Mouse (Mus musculus): ENCODE measurements around the gene Dusp10. TPM values are rescaled to one million over a fixed set of nuclear protein-coding genes. Genes with fewer than 3 reads are reported as not detected.

Dusp10 gene
- total and polyA plus RNA-seq, 2 experiments from 2014 or later = 6.3 to 11.7 TPM

GRCm38 (mm10) chr1:184084961-184085360, 71.9 kb downstream of the Dusp10 start:
- H3K4me1 ChIP-seq (ENCODE audit: insufficient read depth, low read length) = no peaks in the 10 kb centered on the region
- no peak for TF ChIP-seq CTCF (IDR thresholded peaks at IDR 0.05; ENCODE audit: low read depth)
- no peak overlapping the region for H3K4me2 ChIP-seq (ENCODE audit: low read depth, low read length)
- no peak overlapping the region for H3K4me3 ChIP-seq (ENCODE audit: low read length)
- H3K27ac ChIP-seq = no peak overlapping the region
- H3K36me3 ChIP-seq (ENCODE audit: insufficient read depth, low read length) = no peaks in the 10 kb centered on the region
- no peaks in the 10 kb centered on the region for H3K27me3 ChIP-seq (ENCODE audit: insufficient read depth, low read length)
- no peak for ATAC-seq
- H3K9me3 ChIP-seq (ENCODE audit: low read length) = no peaks in the 10 kb centered on the region
- H3K9ac ChIP-seq (replicated peaks; ENCODE audit: low read length) = no peak overlapping the region
- WGBS = 86% methylated on average over 3 of the region's 3 CpGs
- DNase-seq (ENCODE audit: low spot score) = no peak

DNA sequence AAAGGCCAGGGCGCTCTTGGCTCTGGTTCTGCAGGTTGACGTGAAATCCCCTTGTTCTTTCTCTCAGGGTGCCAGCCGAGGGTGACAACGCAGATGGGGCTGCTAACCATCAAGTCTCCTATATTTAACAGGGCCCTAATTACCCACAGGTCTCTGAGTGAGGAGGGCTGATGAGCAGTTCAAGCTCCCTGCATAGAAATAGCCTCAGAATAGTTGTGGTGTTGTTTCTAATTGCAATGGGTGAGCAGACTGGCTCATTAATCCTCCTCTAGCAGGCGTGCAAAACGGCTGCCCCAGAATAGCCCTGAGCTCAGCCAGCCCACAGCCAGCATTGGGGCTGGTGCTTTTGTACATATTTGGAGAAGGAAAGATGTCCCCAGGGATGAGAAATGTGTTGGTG, 77.4 kb downstream of the Dusp10 start:
- Histone ChIP-seq H3K27ac (no peak overlapping the region), H3K4me2 (ENCODE audit: low read depth, low read length) (no peak overlapping the region), H3K4me1 (ENCODE audit: insufficient read depth, low read length) (no peaks in the 10 kb centered on the region), H3K27me3 (ENCODE audit: insufficient read depth, low read length) (no peaks in the 10 kb centered on the region), H3K36me3 (ENCODE audit: insufficient read depth, low read length) (no peaks in the 10 kb centered on the region), H3K9ac (replicated peaks; ENCODE audit: low read length) (no peak overlapping the region), H3K4me3 (ENCODE audit: low read length) (no peak overlapping the region), H3K9me3 (ENCODE audit: low read length) (no peaks in the 10 kb centered on the region)
- no peak for TF ChIP-seq CTCF (IDR thresholded peaks at IDR 0.05; ENCODE audit: low read depth)
- no peak for ATAC-seq
- WGBS = 58% methylated on average over 6 of the region's 6 CpGs
- DNase-seq (ENCODE audit: low spot score) = no peak

GRCm38 (mm10) chr1:184094914-184095313, 81.8 kb downstream of the Dusp10 start:
- no peaks in the 10 kb centered on the region for H3K27me3 ChIP-seq (ENCODE audit: insufficient read depth, low read length)
- no peaks in the 10 kb centered on the region for H3K9me3 ChIP-seq (ENCODE audit: low read length)
- H3K27ac ChIP-seq = no peak overlapping the region
- no peaks in the 10 kb centered on the region for H3K4me1 ChIP-seq (ENCODE audit: insufficient read depth, low read length)
- no peak for ATAC-seq
- DNase-seq (ENCODE audit: low spot score) = no peak
- no peak overlapping the region for H3K9ac ChIP-seq (replicated peaks; ENCODE audit: low read length)
- no peak for TF ChIP-seq CTCF (IDR thresholded peaks at IDR 0.05; ENCODE audit: low read depth)
- H3K4me3 ChIP-seq (ENCODE audit: low read length) = no peak overlapping the region
- 50% methylated on average over 3 of the region's 3 CpGs for WGBS
- H3K4me2 ChIP-seq (ENCODE audit: low read depth, low read length) = no peak overlapping the region
- H3K36me3 ChIP-seq (ENCODE audit: insufficient read depth, low read length) = no peaks in the 10 kb centered on the region

GRCm38 (mm10) chr1:184100414-184100813, 87.3 kb downstream of the Dusp10 start:
- WGBS = 91% methylated on average over 5 of the region's 5 CpGs
- no peaks in the 10 kb centered on the region for H3K9me3 ChIP-seq (ENCODE audit: low read length)
- no peak for TF ChIP-seq CTCF (IDR thresholded peaks at IDR 0.05; ENCODE audit: low read depth)
- H3K4me2 ChIP-seq (ENCODE audit: low read depth, low read length) = no peak overlapping the region
- H3K27ac ChIP-seq = no peak overlapping the region
- H3K9ac ChIP-seq (replicated peaks; ENCODE audit: low read length) = no peak overlapping the region
- no peak for ATAC-seq
- no peaks in the 10 kb centered on the region for H3K36me3 ChIP-seq (ENCODE audit: insufficient read depth, low read length)
- H3K27me3 ChIP-seq (ENCODE audit: insufficient read depth, low read length) = no peaks in the 10 kb centered on the region
- no peak overlapping the region for H3K4me3 ChIP-seq (ENCODE audit: low read length)
- H3K4me1 ChIP-seq (ENCODE audit: insufficient read depth, low read length) = no peaks in the 10 kb centered on the region
- DNase-seq (ENCODE audit: low spot score) = no peak

DNA sequence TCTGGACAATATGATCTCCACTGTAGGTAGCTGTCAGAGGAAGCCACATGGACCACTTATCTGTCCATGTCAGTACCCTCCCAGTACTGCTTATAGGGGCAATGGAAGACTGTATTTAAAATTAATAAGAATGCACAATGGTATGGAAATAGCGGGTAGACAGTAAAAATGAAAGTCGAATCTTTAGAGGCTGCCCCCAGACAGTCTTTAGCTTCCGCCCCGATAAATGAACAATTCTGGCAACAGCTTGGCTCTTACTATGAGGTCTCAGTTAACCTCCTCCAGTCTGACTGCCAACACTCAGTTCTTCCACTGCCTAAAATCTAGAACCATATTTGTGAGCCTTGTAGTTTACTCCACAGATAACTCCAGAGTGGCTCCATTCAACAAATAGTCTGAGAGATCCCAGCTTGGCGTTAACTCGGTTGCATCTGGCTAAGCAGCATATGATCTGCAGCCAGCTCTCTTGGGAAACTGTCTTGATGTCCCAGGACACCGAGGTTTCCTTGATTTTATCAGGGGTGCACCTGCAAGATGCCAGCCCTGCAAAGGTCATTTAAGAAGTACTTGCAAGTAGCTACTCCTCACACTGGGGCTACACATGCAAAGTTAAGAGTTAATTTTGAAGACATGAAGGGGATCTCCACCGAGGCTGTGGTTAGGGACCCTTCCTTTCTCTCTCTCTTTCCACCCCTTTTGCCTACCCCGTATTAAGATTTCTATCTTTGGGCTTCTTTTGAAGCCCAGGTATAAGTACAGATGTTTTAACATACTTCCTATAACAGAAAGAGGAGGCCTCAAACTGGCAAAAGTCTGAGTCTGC, 88.0 kb downstream of the Dusp10 start:
- no peaks in the 10 kb centered on the region for H3K9me3 ChIP-seq (ENCODE audit: low read length)
- no peak overlapping the region for H3K4me3 ChIP-seq (ENCODE audit: low read length)
- no peaks in the 10 kb centered on the region for H3K36me3 ChIP-seq (ENCODE audit: insufficient read depth, low read length)
- H3K27me3 ChIP-seq (ENCODE audit: insufficient read depth, low read length) = no peaks in the 10 kb centered on the region
- H3K4me1 ChIP-seq (ENCODE audit: insufficient read depth, low read length) = no peaks in the 10 kb centered on the region
- DNase-seq (ENCODE audit: low spot score) (no peak), ATAC-seq (no peak)
- TF ChIP-seq CTCF (IDR thresholded peaks at IDR 0.05; ENCODE audit: low read depth) = no peak
- 92% methylated on average over 9 of the region's 9 CpGs for WGBS
- no peak overlapping the region for H3K4me2 ChIP-seq (ENCODE audit: low read depth, low read length)
- H3K27ac ChIP-seq = no peak overlapping the region
- no peak overlapping the region for H3K9ac ChIP-seq (replicated peaks; ENCODE audit: low read length)

DNA sequence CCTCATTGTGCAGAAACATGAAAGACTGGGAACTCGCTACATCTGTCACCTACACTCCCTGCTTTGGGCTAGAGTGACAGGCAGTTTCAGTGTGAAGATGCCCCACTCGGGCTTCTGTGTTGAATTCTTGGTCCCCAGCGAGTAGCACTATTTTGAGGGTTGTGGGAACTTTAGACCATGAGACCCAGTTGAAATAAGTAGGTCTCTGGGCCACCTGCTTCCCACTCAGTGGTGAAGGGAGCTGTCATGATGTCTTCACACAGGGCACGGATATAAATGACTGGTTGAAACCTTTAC, 88.6 kb downstream of the Dusp10 start:
- H3K9ac ChIP-seq (replicated peaks; ENCODE audit: low read length) = no peak overlapping the region
- TF ChIP-seq CTCF (IDR thresholded peaks at IDR 0.05; ENCODE audit: low read depth) = no peak
- DNase-seq (ENCODE audit: low spot score) (no peak), ATAC-seq (no peak)
- H3K4me2 ChIP-seq (ENCODE audit: low read depth, low read length) = no peak overlapping the region
- H3K4me3 ChIP-seq (ENCODE audit: low read length) = no peak overlapping the region
- H3K9me3 ChIP-seq (ENCODE audit: low read length) = no peaks in the 10 kb centered on the region
- no peaks in the 10 kb centered on the region for H3K4me1 ChIP-seq (ENCODE audit: insufficient read depth, low read length)
- no peaks in the 10 kb centered on the region for H3K36me3 ChIP-seq (ENCODE audit: insufficient read depth, low read length)
- no peak overlapping the region for H3K27ac ChIP-seq
- WGBS = 83% methylated on average over 4 of the region's 4 CpGs
- no peaks in the 10 kb centered on the region for H3K27me3 ChIP-seq (ENCODE audit: insufficient read depth, low read length)

DNA sequence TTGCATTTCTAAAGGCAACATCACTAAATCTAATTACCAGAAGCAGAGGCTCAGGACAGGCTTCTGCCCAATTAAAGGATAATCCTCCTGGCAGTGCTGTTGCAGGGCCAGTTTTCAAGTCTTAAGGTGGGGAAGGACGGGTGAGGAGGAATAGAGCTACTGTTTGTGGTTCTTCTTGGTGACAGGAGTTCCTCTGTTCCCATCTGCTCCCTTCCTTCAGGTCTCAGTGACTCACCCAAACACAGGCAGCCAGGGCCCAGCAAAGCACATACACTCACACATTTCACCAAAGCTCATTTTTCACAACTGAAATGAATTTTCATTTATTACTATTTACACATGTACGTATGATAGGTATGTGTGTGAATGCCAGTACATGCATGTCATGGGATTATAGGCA, 93.7 kb downstream of the Dusp10 start:
- Histone ChIP-seq H3K27me3 (ENCODE audit: insufficient read depth, low read length) (no peaks in the 10 kb centered on the region), H3K4me3 (ENCODE audit: low read length) (no peak overlapping the region), H3K9me3 (ENCODE audit: low read length) (no peaks in the 10 kb centered on the region), H3K4me2 (ENCODE audit: low read depth, low read length) (no peak overlapping the region), H3K27ac (no peak overlapping the region), H3K4me1 (ENCODE audit: insufficient read depth, low read length) (no peaks in the 10 kb centered on the region), H3K36me3 (ENCODE audit: insufficient read depth, low read length) (no peaks in the 10 kb centered on the region), H3K9ac (replicated peaks; ENCODE audit: low read length) (no peak overlapping the region)
- 68% methylated on average over 2 of the region's 2 CpGs for WGBS
- DNase-seq (ENCODE audit: low spot score) (no peak), ATAC-seq (no peak)
- TF ChIP-seq CTCF (IDR thresholded peaks at IDR 0.05; ENCODE audit: low read depth) = no peak
